Mouse (Mus musculus): ENCODE measurements around the gene Pld1. TPM values are rescaled to one million over a fixed set of nuclear protein-coding genes. Genes with fewer than 3 reads are reported as not detected.
"Not testable (repeated sequence)": the region's sequence is repeated elsewhere in the genome, so short reads cannot be mapped to it uniquely, and the experiment has no call there.

Gene Pld1
- polyA plus RNA-seq, 1 experiment from 2014 or later: 4.1 TPM

GRCm38 (mm10) chr3:27921268-27922020, 17.1 kb upstream of the Pld1 start:
- ATAC-seq (ENCODE audit: low FRiP score): no peak
- H3K4me3 ChIP-seq (replicated peaks): no peak overlapping the region
- no peak overlapping the region for H3K27ac ChIP-seq
- no peaks in the 10 kb centered on the region for H3K27me3 ChIP-seq
- H3K36me3 ChIP-seq (replicated peaks): no peaks in the 10 kb centered on the region
- WGBS: 88% methylated on average over 11 of the region's 11 CpGs
- H3K9ac ChIP-seq: no peak overlapping the region
- no peaks in the 10 kb centered on the region for H3K4me1 ChIP-seq
- H3K9me3 ChIP-seq: no peaks in the 10 kb centered on the region
- no peak overlapping the region for H3K4me2 ChIP-seq

GRCm38 (mm10) chr3:27924037-27924436, 14.5 kb upstream of the Pld1 start:
- Histone ChIP-seq H3K4me2 (no peak overlapping the region), H3K36me3 (replicated peaks) (no peaks in the 10 kb centered on the region), H3K27me3 (no peaks in the 10 kb centered on the region), H3K4me1 (no peaks in the 10 kb centered on the region), H3K27ac (no peak overlapping the region), H3K9ac (no peak overlapping the region), H3K9me3 (no peaks in the 10 kb centered on the region), H3K4me3 (replicated peaks) (no peak overlapping the region)
- WGBS: 87% methylated on average over 3 of the region's 3 CpGs
- no peak for ATAC-seq (ENCODE audit: low FRiP score)

- 89% methylated on average over 4 of the region's 4 CpGs for WGBS
- no peaks in the 10 kb centered on the region for H3K9me3 ChIP-seq
- H3K4me1 ChIP-seq: no peaks in the 10 kb centered on the region
- no peak overlapping the region for H3K9ac ChIP-seq
- H3K4me2 ChIP-seq: no peak overlapping the region
- no peak for ATAC-seq (ENCODE audit: low FRiP score)
- H3K27me3 ChIP-seq: no peaks in the 10 kb centered on the region
- H3K27ac ChIP-seq: no peak overlapping the region
- H3K4me3 ChIP-seq (replicated peaks): no peak overlapping the region
- H3K36me3 ChIP-seq (replicated peaks): no peaks in the 10 kb centered on the region
Observed at GRCm38 (mm10) chr3:27929219-27929618, 9.3 kb upstream of the Pld1 start.

DNA sequence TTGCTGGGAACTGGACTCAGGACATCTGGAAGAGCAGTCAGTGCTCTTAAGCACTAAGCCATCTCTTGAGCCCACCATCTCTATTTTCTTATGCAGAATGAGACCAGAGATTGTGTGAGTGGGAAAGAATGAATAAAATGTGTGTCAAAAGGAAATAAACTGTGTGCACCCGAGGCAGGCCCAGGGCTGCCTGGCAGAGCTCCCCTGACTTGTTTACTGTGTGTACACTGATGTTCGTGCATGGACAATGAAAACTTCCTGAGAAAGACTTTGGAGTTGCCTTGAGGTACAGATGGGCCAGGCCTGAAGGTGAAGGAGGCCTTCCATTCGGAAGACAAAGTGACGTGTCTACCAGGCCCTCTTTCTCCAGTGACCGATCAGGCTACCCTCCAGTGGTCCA, 6.1 kb upstream of the Pld1 start:
- Histone ChIP-seq H3K4me3 (replicated peaks) (no peak overlapping the region), H3K27ac (no peak overlapping the region), H3K4me1 (no peaks in the 10 kb centered on the region), H3K9ac (no peak overlapping the region), H3K27me3 (peaks cover 5% of the 10 kb centered on the region; the same call in 1 of the 2 replicates), H3K9me3 (no peaks in the 10 kb centered on the region), H3K36me3 (replicated peaks) (no peaks in the 10 kb centered on the region), H3K4me2 (no peak overlapping the region)
- no peak for ATAC-seq (ENCODE audit: low FRiP score)
- 88% methylated on average over 5 of the region's 5 CpGs for WGBS

DNA sequence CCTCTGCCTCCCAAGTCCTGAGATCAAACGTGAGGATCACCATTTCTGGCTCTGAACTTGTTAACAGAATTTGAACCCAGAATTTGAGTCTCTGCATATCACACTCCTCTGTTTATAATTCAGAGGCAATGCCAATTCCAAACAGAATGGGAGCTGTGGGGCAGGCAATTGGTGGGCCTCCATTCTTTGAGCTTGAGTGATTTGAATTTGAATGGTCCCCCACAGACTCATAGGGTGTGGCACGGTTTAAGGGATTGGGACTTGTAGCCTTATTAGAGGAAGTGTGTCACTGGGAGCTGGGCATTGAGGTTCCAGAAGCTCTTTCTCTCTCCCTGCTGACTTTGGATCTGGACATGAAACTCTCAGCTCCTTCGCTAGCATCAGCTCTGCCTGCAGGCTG, 2.9 kb upstream of the Pld1 start:
- peaks cover 20% of the 10 kb centered on the region for H3K27me3 ChIP-seq
- H3K4me2 ChIP-seq: no peak overlapping the region
- H3K9ac ChIP-seq: no peak overlapping the region
- WGBS: 47% methylated on average over 3 of the region's 3 CpGs
- no peak for ATAC-seq (ENCODE audit: low FRiP score)
- H3K36me3 ChIP-seq (replicated peaks): no peaks in the 10 kb centered on the region
- no peak overlapping the region for H3K4me3 ChIP-seq (replicated peaks)
- H3K9me3 ChIP-seq: no peaks in the 10 kb centered on the region
- H3K27ac ChIP-seq: no peak overlapping the region
- H3K4me1 ChIP-seq: peaks cover 16% of the 10 kb centered on the region

DNA sequence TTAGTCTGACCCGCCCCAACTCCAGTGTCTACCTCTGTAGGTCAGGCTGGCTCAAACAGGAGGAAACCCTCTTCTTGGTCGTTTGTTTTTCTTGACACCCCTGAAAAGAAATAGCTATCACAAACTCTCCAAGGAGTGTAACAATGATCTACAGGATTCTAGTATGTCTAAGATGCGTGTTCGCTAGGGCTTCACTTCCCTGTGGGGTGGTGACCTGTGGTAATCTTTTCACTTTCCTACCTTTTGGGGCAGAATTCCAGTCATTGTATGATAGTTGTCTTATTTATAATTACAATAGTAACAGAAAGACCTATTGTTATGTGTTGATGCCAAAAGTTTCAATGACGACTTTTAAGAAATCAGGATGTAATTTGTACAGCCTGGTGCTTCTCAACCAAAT, 1.8 kb upstream of the Pld1 start:
- 84% methylated on average over 5 of the region's 5 CpGs for WGBS

DNA sequence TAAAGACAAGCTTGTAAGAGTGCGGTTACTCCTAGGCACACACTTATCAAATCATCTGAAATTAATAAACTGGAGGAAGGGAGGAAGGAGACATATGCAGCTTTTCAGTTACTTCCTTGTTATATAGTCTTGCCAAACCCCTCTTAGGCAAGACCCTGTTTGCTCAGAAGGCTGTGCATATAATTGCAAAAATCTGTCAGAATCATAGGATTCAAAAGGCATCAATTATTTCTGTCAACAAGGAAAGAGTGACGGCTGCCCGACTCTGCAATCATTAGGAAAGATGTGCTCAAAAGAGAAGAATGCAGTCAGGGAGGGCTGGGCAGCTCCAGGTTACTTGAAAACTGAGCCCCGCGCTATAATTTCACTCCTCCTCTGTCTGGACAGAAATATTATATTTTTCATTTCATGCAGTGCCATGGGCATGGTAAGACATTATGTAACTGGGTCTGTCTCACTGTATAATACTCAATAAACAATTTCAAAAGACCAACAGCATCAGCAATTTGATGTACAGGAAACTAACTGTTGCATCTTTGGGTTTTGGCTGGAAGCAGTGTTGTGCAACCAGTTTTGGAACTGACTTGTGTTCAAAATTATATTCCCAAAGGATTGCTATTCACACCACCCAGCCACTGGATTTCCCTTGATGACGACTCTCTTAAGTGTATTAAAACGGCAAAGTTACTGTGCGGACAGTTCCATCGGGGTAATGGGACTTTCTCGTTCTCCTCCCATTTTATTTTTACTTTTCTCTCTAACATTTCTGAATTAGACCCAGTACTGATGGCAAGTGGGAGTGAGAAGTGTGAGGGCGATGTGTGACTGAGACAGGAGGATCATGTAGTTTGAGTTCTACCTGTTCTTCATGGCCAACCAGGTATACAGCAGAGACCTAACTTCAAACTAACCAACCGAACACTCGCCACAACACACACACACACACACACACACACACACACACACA, 1.1 kb upstream of the Pld1 start:
- no peak overlapping the region for H3K9ac ChIP-seq
- no peaks in the 10 kb centered on the region for H3K36me3 ChIP-seq (replicated peaks)
- H3K4me3 ChIP-seq (replicated peaks): no peak overlapping the region
- H3K9me3 ChIP-seq: no peaks in the 10 kb centered on the region
- H3K27ac ChIP-seq: no peak overlapping the region
- peaks cover 16% of the 10 kb centered on the region for H3K4me1 ChIP-seq
- 80% methylated on average over 13 of the region's 13 CpGs for WGBS
- H3K4me2 ChIP-seq: peak overlapping the region; percentile 98
- no peak for ATAC-seq (ENCODE audit: low FRiP score)
- H3K27me3 ChIP-seq: peaks cover 20% of the 10 kb centered on the region

More for the DNA sequence above, 1.8 kb upstream of the Pld1 start:
- H3K27ac ChIP-seq: no peak overlapping the region
- no peak for ATAC-seq (ENCODE audit: low FRiP score)
- no peak overlapping the region for H3K4me2 ChIP-seq
- peaks cover 20% of the 10 kb centered on the region for H3K27me3 ChIP-seq
- H3K36me3 ChIP-seq (replicated peaks): no peaks in the 10 kb centered on the region
- peaks cover 16% of the 10 kb centered on the region for H3K4me1 ChIP-seq
- H3K9me3 ChIP-seq: no peaks in the 10 kb centered on the region
- H3K9ac ChIP-seq: no peak overlapping the region
- no peak overlapping the region for H3K4me3 ChIP-seq (replicated peaks)

- ATAC-seq (ENCODE audit: low FRiP score): no peak
- Histone ChIP-seq H3K4me3 (replicated peaks) (no peak overlapping the region), H3K9me3 (no peaks in the 10 kb centered on the region), H3K27me3 (peaks cover 20% of the 10 kb centered on the region), H3K27ac (no peak overlapping the region), H3K9ac (no peak overlapping the region), H3K4me1 (peaks cover 16% of the 10 kb centered on the region), H3K4me2 (no peak overlapping the region), H3K36me3 (replicated peaks) (no peaks in the 10 kb centered on the region)
- 87% methylated on average over 3 of the region's 3 CpGs for WGBS
Observed at GRCm38 (mm10) chr3:27941634-27942033, 3.1 kb downstream of the Pld1 start.

DNA sequence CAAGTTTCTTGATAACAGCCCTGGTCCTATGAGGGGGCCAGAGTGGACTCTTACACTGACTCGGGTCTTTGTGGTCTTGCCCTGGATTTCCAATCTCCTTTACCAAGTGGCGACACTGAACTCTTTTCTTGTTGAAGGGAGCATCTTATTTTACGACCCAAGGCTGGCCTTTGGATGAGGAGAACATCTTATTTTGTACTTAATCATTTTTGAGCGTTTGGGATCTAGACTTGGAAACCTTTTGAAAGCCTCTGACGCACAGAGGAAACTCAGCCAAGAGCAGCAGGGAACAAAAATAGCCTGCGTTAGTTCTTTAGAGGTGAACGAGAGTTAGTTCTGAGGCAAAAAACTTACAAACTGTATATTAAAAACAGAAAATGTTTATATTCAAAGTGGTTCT, 4.5 kb downstream of the Pld1 start:
- no peak overlapping the region for H3K27ac ChIP-seq
- 89% methylated on average over 7 of the region's 7 CpGs for WGBS
- ATAC-seq (ENCODE audit: low FRiP score): no peak
- H3K9ac ChIP-seq: no peak overlapping the region
- peaks cover 9% of the 10 kb centered on the region for H3K27me3 ChIP-seq
- no peaks in the 10 kb centered on the region for H3K9me3 ChIP-seq
- H3K4me2 ChIP-seq: no peak overlapping the region
- peaks cover 16% of the 10 kb centered on the region for H3K4me1 ChIP-seq
- H3K4me3 ChIP-seq (replicated peaks): no peak overlapping the region
- H3K36me3 ChIP-seq (replicated peaks): no peaks in the 10 kb centered on the region

- H3K9ac ChIP-seq; H3K4me3 ChIP-seq (replicated peaks); H3K27me3 ChIP-seq; H3K4me1 ChIP-seq; ATAC-seq (ENCODE audit: low FRiP score); H3K36me3 ChIP-seq (replicated peaks); H3K4me2 ChIP-seq; H3K27ac ChIP-seq; H3K9me3 ChIP-seq: not testable (repeated sequence)
- WGBS: 89% methylated on average over 2 of the region's 2 CpGs
Observed at GRCm38 (mm10) chr3:27945397-27945796, 6.9 kb downstream of the Pld1 start.

DNA sequence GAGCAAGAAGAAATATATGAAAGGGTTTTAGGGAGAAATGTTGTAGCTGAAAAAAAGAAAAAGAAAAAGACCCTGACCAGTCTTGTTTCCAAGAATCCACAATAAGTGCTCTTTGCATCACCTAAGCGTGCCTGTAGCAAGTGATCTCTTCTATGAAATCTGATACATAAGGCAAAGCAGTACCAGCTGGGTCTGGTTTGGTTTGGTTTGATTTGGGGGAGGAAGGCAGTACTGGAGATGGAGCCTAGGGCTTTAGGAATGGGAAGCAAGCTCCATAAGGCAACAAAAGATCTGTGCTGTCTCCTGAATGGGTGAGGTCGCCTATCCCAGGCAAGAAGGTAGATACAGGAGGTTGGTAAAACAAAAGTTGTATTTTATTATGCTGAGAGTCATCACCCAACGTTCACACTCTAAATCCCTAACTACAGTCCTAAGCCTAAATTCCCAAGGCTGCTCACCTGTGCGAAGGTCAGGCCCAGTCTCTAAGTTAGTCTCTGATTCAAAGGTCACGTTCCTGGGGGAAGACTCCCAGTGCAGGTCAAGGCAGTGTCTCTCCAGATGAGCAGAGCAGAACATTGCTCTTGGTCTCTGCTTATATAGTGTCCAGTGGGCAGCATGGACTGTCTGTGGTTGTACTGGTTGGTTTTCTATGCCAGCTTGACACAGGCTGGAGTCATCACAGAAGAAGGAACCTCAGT, 10.8 kb downstream of the Pld1 start:
- no peak for ATAC-seq (ENCODE audit: low FRiP score)
- no peak overlapping the region for H3K27ac ChIP-seq

GRCm38 (mm10) chr3:27949873-27950250, 11.4 kb downstream of the Pld1 start:
- Histone ChIP-seq H3K36me3 (replicated peaks) (no peaks in the 10 kb centered on the region), H3K4me1 (no peaks in the 10 kb centered on the region), H3K27me3 (no peaks in the 10 kb centered on the region), H3K9me3 (no peaks in the 10 kb centered on the region), H3K4me3 (replicated peaks) (no peak overlapping the region), H3K4me2 (no peak overlapping the region), H3K9ac (no peak overlapping the region), H3K27ac (no peak overlapping the region)
- 89% methylated on average over 6 of the region's 6 CpGs for WGBS
- no peak for ATAC-seq (ENCODE audit: low FRiP score)

More for the DNA sequence above, 10.8 kb downstream of the Pld1 start:
- no peaks in the 10 kb centered on the region for H3K4me1 ChIP-seq
- H3K9me3 ChIP-seq: no peaks in the 10 kb centered on the region
- H3K4me2 ChIP-seq: no peak overlapping the region
- no peak overlapping the region for H3K4me3 ChIP-seq (replicated peaks)
- H3K27me3 ChIP-seq: no peaks in the 10 kb centered on the region
- no peak overlapping the region for H3K9ac ChIP-seq
- no peaks in the 10 kb centered on the region for H3K36me3 ChIP-seq (replicated peaks)
- WGBS: 84% methylated on average over 5 of the region's 5 CpGs
